Mouse (Mus musculus) liver, postnatal 0 days (tissue): Measurements from ENCODE around the gene Ptger3.

Experiments used
- CTCF ChIP-seq: sonication (generic); IDR thresholded peaks from 2 replicates; pipeline ENCODE4 v1.5.1; 2016; ENCODE audit warnings: antibody characterized with exemption, low read depth
- EP300 ChIP-seq: IDR thresholded peaks from 2 replicates; pipeline ENCODE4 v1.6.1; 2016; ENCODE audit warnings: antibody characterized with exemption, low read depth, mild to moderate bottlenecking

- no peak for TF ChIP-seq CTCF
- no peak for TF ChIP-seq EP300
Measured at GRCm38 (mm10) chr3:157634431-157634830, 67.7 kb downstream of the Ptger3 start.
